Mouse (Mus musculus): ENCODE results near the gene Slc25a12. TPM values are rescaled to one million over a fixed set of nuclear protein-coding genes. Genes with fewer than 3 reads are reported as not detected.

Gene Slc25a12
- total and polyA plus RNA-seq, 2 experiments from 2014 or later, result 122 to 158 TPM

- 84% methylated on average over 11 of the region's 11 CpGs for WGBS
- no peak for TF ChIP-seq CTCF (IDR thresholded peaks at IDR 0.05; ENCODE audit: low read depth)
- no peak overlapping the region for H3K4me3 ChIP-seq (ENCODE audit: low read length)
- H3K4me2 ChIP-seq (ENCODE audit: low read depth, low read length), result no peak overlapping the region
- no peak overlapping the region for H3K9ac ChIP-seq (replicated peaks; ENCODE audit: low read length)
- H3K36me3 ChIP-seq (ENCODE audit: insufficient read depth, low read length), result no peaks in the 10 kb centered on the region
- H3K27ac ChIP-seq, result no peak overlapping the region
- DNase-seq (ENCODE audit: low spot score), result no peak
- no peaks in the 10 kb centered on the region for H3K9me3 ChIP-seq (ENCODE audit: low read length)
- ATAC-seq, result no peak
- 0 out of 2 replicates have a peak, but pooled peaks cover 5% of the 10 kb centered on the region for H3K4me1 ChIP-seq (ENCODE audit: insufficient read depth, low read length)
- H3K27me3 ChIP-seq (ENCODE audit: insufficient read depth, low read length), result no peaks in the 10 kb centered on the region
Measured at GRCm38 (mm10) chr2:71350904-71351726, 16.4 kb downstream of the Slc25a12 start.

GRCm38 (mm10) chr2:71350181-71350580, 17.4 kb downstream of the Slc25a12 start:
- no peak for TF ChIP-seq CTCF (IDR thresholded peaks at IDR 0.05; ENCODE audit: low read depth)
- Histone ChIP-seq H3K36me3 (ENCODE audit: insufficient read depth, low read length) (no peaks in the 10 kb centered on the region), H3K27ac (no peak overlapping the region), H3K4me2 (ENCODE audit: low read depth, low read length) (no peak overlapping the region), H3K4me3 (ENCODE audit: low read length) (no peak overlapping the region), H3K9ac (replicated peaks; ENCODE audit: low read length) (no peak overlapping the region), H3K27me3 (ENCODE audit: insufficient read depth, low read length) (no peaks in the 10 kb centered on the region), H3K9me3 (ENCODE audit: low read length) (no peaks in the 10 kb centered on the region), H3K4me1 (ENCODE audit: insufficient read depth, low read length) (0 out of 2 replicates have a peak, but pooled peaks cover 5% of the 10 kb centered on the region)
- DNase-seq (ENCODE audit: low spot score) (no peak), ATAC-seq (no peak)
- 85% methylated on average over 7 of the region's 7 CpGs for WGBS

GRCm38 (mm10) chr2:71349511-71349910, 18.0 kb downstream of the Slc25a12 start:
- 0 out of 2 replicates have a peak, but pooled peaks cover 5% of the 10 kb centered on the region for H3K4me1 ChIP-seq (ENCODE audit: insufficient read depth, low read length)
- H3K9me3 ChIP-seq (ENCODE audit: low read length), result no peaks in the 10 kb centered on the region
- H3K9ac ChIP-seq (replicated peaks; ENCODE audit: low read length), result no peak overlapping the region
- no peak overlapping the region for H3K4me3 ChIP-seq (ENCODE audit: low read length)
- no peak overlapping the region for H3K27ac ChIP-seq
- WGBS, result 70% methylated on average over 2 of the region's 2 CpGs
- H3K4me2 ChIP-seq (ENCODE audit: low read depth, low read length), result no peak overlapping the region
- H3K27me3 ChIP-seq (ENCODE audit: insufficient read depth, low read length), result no peaks in the 10 kb centered on the region
- no peak for ATAC-seq
- H3K36me3 ChIP-seq (ENCODE audit: insufficient read depth, low read length), result no peaks in the 10 kb centered on the region
- no peak for TF ChIP-seq CTCF (IDR thresholded peaks at IDR 0.05; ENCODE audit: low read depth)
- no peak for DNase-seq (ENCODE audit: low spot score)

GRCm38 (mm10) chr2:71347732-71348490, 19.6 kb downstream of the Slc25a12 start:
- 93% methylated on average over 20 of the region's 20 CpGs for WGBS
- H3K9ac ChIP-seq (replicated peaks; ENCODE audit: low read length), result no peak overlapping the region
- H3K27me3 ChIP-seq (ENCODE audit: insufficient read depth, low read length), result no peaks in the 10 kb centered on the region
- no peak for TF ChIP-seq CTCF (IDR thresholded peaks at IDR 0.05; ENCODE audit: low read depth)
- H3K27ac ChIP-seq, result no peak overlapping the region
- H3K9me3 ChIP-seq (ENCODE audit: low read length), result no peaks in the 10 kb centered on the region
- ATAC-seq (no peak), DNase-seq (ENCODE audit: low spot score) (no peak)
- H3K36me3 ChIP-seq (ENCODE audit: insufficient read depth, low read length), result peaks cover 3% of the 10 kb centered on the region; the same call in 1 of the 2 replicates
- 0 out of 2 replicates have a peak, but pooled peaks cover 5% of the 10 kb centered on the region for H3K4me1 ChIP-seq (ENCODE audit: insufficient read depth, low read length)
- no peak overlapping the region for H3K4me3 ChIP-seq (ENCODE audit: low read length)
- H3K4me2 ChIP-seq (ENCODE audit: low read depth, low read length), result no peak overlapping the region

- TF ChIP-seq CTCF (IDR thresholded peaks at IDR 0.05; ENCODE audit: low read depth), result no peak
- no peak for ATAC-seq
Measured at GRCm38 (mm10) chr2:71347160-71347559, 20.4 kb downstream of the Slc25a12 start.

GRCm38 (mm10) chr2:71343884-71344640, 23.5 kb downstream of the Slc25a12 start:
- ATAC-seq (no peak), DNase-seq (ENCODE audit: low spot score) (no peak)
- no peak overlapping the region for H3K4me2 ChIP-seq (ENCODE audit: low read depth, low read length)
- H3K9me3 ChIP-seq (ENCODE audit: low read length), result no peaks in the 10 kb centered on the region
- no peak for TF ChIP-seq CTCF (IDR thresholded peaks at IDR 0.05; ENCODE audit: low read depth)
- no peaks in the 10 kb centered on the region for H3K27me3 ChIP-seq (ENCODE audit: insufficient read depth, low read length)
- WGBS, result 96% methylated on average over 10 of the region's 10 CpGs
- no peak overlapping the region for H3K9ac ChIP-seq (replicated peaks; ENCODE audit: low read length)
- H3K36me3 ChIP-seq (ENCODE audit: insufficient read depth, low read length), result peaks cover 8% of the 10 kb centered on the region; the same call in 1 of the 2 replicates
- no peaks in the 10 kb centered on the region for H3K4me1 ChIP-seq (ENCODE audit: insufficient read depth, low read length)
- H3K4me3 ChIP-seq (ENCODE audit: low read length), result no peak overlapping the region
- H3K27ac ChIP-seq, result no peak overlapping the region

More at GRCm38 (mm10) chr2:71347160-71347559, 20.4 kb downstream of the Slc25a12 start:
- Histone ChIP-seq H3K36me3 (ENCODE audit: insufficient read depth, low read length) (peaks cover 8% of the 10 kb centered on the region; the same call in 1 of the 2 replicates), H3K27ac (no peak overlapping the region), H3K9ac (replicated peaks; ENCODE audit: low read length) (no peak overlapping the region), H3K9me3 (ENCODE audit: low read length) (no peaks in the 10 kb centered on the region), H3K4me3 (ENCODE audit: low read length) (no peak overlapping the region), H3K4me2 (ENCODE audit: low read depth, low read length) (no peak overlapping the region), H3K4me1 (ENCODE audit: insufficient read depth, low read length) (0 out of 2 replicates have a peak, but pooled peaks cover 5% of the 10 kb centered on the region), H3K27me3 (ENCODE audit: insufficient read depth, low read length) (no peaks in the 10 kb centered on the region)
- WGBS, result 95% methylated on average over 10 of the region's 10 CpGs
- no peak for DNase-seq (ENCODE audit: low spot score)
